Mouse (Mus musculus) olfactory bulb, adult 2 months (tissue): Measurements from ENCODE around the gene Spsb4. TPM values are rescaled to one million over a fixed set of nuclear protein-coding genes. Genes with fewer than 3 reads are reported as not detected.

Experiments
- H3K27ac ChIP-seq: fragments of 200-500 bp; 2 replicates; pipeline ENCODE4 v1.5.1; 2012; ENCODE audit warnings: low read depth, low read length; ENCODE audit not compliant: insufficient read depth
- H3K4me1 ChIP-seq: fragments of 200-500 bp; 2 replicates; pipeline ENCODE4 v1.6.1; 2012; ENCODE audit warnings: low read length; ENCODE audit not compliant: control insufficient read depth, insufficient read depth
- H3K4me3 ChIP-seq: fragments of 200-500 bp; 2 replicates; pipeline ENCODE4 v1.5.1; 2012; ENCODE audit warnings: mild to moderate bottlenecking, low read depth, low read length, moderate library complexity; ENCODE audit not compliant: insufficient read depth
- CTCF ChIP-seq: fragments of 200-500 bp; IDR thresholded peaks from 2 replicates; pipeline ENCODE4 v1.5.1; 2012; ENCODE audit warnings: low read depth, mild to moderate bottlenecking, low read length, moderate library complexity; ENCODE audit not compliant: insufficient read depth
- POLR2A ChIP-seq: fragments of 200-500 bp; IDR thresholded peaks from 2 replicates; pipeline ENCODE4 v1.6.1; 2012; ENCODE audit warnings: mild to moderate bottlenecking, low read depth, low read length, moderate library complexity; ENCODE audit not compliant: insufficient read depth
- WGBS: fragments of 180-500 bp; shearing (Covaris S2); methylation state at CpG from one replicate; pipeline ENCODE4 v1.1.7; 2018; 5-methylcytosine and 5-hydroxymethylcytosine counted together
- polyA plus RNA-seq: library from polyadenylated mRNA; stranded (reverse); fragments of >200 nt; gene quantifications from 2 replicates; pipeline ENCODE4 v1.2.4, GENCODE M21; 2012; ENCODE audit warnings: low replicate concordance; ENCODE audit not compliant: missing spikeins, insufficient read depth, insufficient read length

Gene Spsb4
- polyA plus RNA-seq = not detected in 2 replicates

DNA sequence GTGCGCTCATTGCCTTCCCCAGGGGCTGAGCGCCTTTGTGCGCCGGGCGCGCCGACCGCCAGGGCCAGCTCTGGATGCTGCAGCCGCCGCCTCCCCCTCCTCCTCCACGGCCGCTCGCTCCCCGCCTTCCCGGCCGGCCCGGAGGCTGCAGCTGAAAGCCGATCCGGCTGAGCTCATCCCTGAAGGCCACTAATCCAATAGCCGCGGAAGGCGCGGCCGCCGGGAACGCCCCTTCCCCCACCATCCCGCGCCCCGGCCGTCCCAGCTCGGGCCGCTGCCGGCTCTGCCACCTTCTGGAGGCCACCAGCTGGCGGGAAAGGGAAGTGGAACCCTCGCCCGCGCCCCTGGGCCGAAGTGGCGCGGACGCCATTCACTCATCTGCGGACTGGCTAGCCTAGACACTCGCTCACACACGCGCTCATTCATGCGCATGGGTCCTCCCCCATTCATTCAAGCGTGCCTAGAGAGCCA is at the start of gene Spsb4:
TSS of gene Spsb4 (minus strand) at position 167 of the 471 bp plus-strand sequence.
- Histone ChIP-seq H3K27ac (peak within 1 kb of the TSS; percentile 83), H3K4me1 (peaks cover 22% of the 10 kb centered on the region), H3K4me3 (peak within 1 kb of the TSS; percentile 85)
- TF ChIP-seq POLR2A (peak; percentile 32; the same call in 1 of the 2 replicates), CTCF (no peak; the same call in 1 of the 2 replicates)
- under 1% methylated on average over 47 of the region's 47 CpGs for WGBS

DNA sequence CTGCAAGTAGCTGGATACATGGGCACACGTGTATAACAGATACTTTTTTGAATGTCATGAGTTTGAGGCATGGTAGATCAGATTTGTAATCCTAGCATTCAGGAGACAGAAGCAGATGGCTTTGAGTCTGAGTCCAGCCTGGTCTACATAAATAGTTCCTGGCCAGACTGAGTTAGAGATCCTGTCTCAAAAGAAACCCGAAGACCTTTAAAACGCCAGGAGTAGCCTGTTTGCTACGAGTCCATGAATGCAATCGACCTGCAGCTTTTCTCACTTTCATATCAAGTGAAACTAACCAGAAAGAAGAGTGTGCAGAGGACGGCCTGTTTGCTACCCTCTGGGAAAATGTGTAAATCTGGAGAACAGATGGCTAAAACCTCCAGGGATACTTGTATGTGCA is 49.1 kb upstream of the Spsb4 start:
- Histone ChIP-seq H3K27ac (no peak overlapping the region), H3K4me3 (no peak overlapping the region), H3K4me1 (no peaks in the 10 kb centered on the region)
- TF ChIP-seq POLR2A = no peak
- TF ChIP-seq CTCF = no peak
- WGBS = 87% methylated on average over 6 of the region's 6 CpGs

DNA sequence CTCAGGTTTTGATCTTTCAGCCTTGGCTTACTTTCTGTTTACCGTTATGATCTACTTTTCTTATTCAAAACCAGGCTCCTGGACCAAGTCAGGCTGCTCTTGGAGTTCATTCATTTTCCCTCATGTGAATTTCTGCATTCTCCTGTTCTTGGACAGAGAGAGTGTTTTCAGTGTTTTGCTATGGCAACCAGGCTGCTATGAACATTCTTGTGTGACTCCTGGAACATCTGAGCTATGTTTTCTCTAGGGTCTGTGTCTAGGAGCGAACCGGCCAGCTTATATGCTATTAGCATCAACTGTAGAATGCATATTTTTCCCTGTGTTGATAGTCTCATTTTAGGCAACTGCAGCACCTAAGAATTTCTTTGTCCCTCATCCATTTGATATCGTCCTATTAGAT is 47.2 kb upstream of the Spsb4 start:
- 43% methylated on average over 4 of the region's 4 CpGs for WGBS
- no peak overlapping the region for H3K4me3 ChIP-seq
- TF ChIP-seq CTCF (no peak), POLR2A (no peak)
- no peak overlapping the region for H3K27ac ChIP-seq
- peaks cover 2% of the 10 kb centered on the region; the same call in 1 of the 2 replicates for H3K4me1 ChIP-seq

DNA sequence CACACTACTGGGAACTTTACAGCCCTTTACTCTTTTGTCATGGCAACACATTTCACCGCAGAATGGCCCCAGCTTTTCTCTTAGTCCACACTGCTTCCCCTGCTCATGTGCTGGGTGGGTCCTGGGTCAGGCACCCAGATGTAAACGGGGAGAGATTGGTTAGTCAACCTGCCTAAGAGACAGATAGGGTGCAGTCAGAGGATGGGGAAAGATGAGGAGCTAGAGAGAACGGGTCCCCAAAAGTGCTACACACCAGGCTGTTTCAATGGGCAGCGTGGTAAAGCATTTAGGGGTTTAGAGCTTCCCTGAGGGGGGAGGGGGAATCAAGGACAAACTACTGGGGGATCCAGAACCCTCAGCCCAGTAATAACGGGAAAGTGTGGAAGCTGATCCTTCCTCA is 46.6 kb upstream of the Spsb4 start:
- no peak overlapping the region for H3K27ac ChIP-seq
- H3K4me1 ChIP-seq = peaks cover 4% of the 10 kb centered on the region; the same call in 1 of the 2 replicates
- TF ChIP-seq CTCF (no peak), POLR2A (no peak)
- 61% methylated on average over 5 of the region's 5 CpGs for WGBS
- H3K4me3 ChIP-seq = no peak overlapping the region

DNA sequence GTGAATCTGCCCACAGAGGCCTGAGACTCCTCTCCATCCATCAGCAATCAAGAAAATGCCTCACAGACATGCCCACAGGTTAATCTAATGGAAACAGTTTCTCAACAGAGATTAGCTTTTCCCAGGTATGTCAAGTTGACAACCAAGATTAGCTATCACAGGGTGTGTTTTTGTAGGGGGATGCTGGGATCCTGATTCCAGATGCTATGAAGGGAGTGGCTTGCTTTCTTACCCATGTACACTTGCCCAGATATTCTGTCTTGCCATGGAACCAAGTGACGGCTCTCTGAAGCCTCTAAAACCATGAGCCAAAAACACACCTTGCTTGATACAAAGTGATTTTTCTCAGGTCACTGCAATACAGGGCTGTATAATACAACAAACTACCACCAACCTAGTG is 45.5 kb upstream of the Spsb4 start:
- 95% methylated on average over 1 of the region's 1 CpGs for WGBS
- H3K4me3 ChIP-seq = no peak overlapping the region
- TF ChIP-seq POLR2A (no peak), CTCF (no peak)

DNA sequence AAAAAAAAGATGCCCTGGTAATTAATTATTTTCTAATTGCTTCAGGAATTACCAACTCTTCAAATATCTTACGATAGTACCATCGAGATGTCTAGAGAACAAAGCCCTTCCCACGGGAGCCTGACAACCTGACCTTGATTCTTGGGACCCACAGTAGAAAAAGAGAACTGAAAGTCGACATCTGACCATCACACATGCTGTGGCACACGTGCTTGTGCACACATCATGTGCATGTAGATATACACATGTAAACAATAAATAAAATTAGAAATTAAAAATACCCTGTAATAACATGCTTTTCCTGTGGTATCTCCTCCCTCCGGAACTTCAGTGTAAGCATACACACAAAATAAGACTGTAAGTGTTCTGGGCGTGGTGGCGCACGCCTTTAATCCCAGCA is 43.1 kb upstream of the Spsb4 start:
- H3K27ac ChIP-seq = no peak overlapping the region
- H3K4me1 ChIP-seq = peaks cover 7% of the 10 kb centered on the region; the same call in 1 of the 2 replicates
- no peak overlapping the region for H3K4me3 ChIP-seq
- TF ChIP-seq POLR2A (no peak), CTCF (no peak)
- WGBS = 95% methylated on average over 9 of the region's 9 CpGs

More for the DNA sequence above, 45.5 kb upstream of the Spsb4 start:
- H3K4me1 ChIP-seq = peaks cover 4% of the 10 kb centered on the region; the same call in 1 of the 2 replicates
- H3K27ac ChIP-seq = no peak overlapping the region

DNA sequence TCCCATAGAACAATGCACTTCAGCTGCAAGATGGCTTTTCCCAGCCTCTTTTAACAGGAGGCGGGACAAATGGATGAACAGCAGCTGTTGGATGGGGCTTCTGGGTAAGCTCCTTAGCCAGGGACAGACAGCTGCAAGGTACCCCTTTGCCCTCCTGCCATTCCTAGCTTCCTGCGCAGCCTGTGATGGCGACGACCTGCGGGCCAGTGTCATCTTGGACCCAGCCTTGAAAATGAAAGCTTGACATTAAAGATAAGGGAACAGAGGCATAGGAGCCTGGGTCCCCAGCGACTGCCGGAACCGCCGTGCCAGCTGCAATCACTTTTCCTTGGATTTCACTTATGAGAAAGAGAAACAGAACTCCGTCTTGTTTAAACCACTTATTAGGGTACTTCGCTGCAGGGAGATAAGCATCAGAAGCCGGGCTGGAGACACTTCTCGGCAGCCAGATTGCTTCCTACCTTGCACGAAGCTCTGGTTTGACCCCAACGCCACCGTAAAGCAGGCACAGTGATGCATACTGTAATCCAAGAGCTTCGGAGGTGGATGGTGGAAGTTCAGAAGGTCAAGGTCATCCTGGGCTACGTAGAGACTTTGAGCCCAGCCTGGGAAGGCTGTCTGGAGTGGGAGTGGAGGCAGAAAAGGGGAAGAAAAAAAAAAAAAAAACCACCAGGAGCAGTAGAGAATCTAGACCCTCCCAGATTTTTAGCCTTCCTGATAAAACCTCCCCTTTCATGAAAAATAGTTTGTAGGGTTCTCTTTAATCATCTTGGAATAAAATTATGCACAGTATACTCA is 38.1 kb upstream of the Spsb4 start:
- 0 out of 2 replicates have a peak overlapping the region, but pooled peaks have one; percentile 4 for H3K4me3 ChIP-seq
- no peak overlapping the region for H3K27ac ChIP-seq
- no peak for TF ChIP-seq POLR2A
- TF ChIP-seq CTCF = no peak
- 65% methylated on average over 18 of the region's 18 CpGs for WGBS
- H3K4me1 ChIP-seq = peaks cover 15% of the 10 kb centered on the region

DNA sequence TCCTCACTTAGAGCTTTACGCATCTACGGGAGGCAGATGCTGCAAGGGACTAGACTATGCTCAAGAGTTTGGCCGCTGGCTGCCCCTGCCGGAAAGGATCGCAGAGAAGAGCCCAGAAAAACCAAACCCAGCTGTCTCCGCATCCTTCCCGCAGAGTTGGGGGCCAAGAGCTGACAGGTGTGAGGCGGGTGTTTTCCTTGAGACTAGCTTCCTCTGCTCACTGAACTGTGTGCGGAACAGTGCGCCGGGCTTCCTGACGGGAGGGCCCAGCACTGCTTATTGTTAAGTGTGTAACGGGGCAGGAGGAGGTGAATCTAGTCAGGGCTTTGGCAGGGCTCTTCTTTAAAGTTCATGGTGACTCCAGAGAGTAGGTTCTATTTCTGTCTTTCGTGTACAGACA is 37.3 kb upstream of the Spsb4 start:
- 60% methylated on average over 14 of the region's 14 CpGs for WGBS
- H3K27ac ChIP-seq = no peak overlapping the region
- TF ChIP-seq POLR2A = no peak
- no peak for TF ChIP-seq CTCF
- H3K4me3 ChIP-seq = no peak overlapping the region
- H3K4me1 ChIP-seq = peaks cover 13% of the 10 kb centered on the region

DNA sequence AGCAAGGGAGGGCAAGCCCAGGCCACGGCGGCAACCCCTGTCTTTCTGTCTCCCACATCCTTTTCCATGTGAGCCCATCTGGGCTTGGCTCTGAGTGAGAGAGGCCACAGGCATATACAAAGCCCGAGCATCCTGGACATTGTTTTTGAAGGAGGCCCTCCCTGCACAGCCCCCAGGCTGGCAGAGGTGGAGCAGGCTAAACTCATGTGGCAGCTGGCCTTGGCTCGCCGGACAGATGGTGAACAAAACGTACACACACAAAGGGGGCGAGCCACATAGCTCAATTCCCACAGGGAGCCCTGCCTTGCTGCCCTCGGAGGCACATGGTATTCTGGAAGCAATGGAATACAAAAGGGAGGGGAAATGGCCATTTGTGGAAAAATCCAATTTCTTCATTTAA is 32.5 kb upstream of the Spsb4 start:
- H3K27ac ChIP-seq = no peak overlapping the region
- peaks cover 6% of the 10 kb centered on the region for H3K4me1 ChIP-seq
- WGBS = 55% methylated on average over 8 of the region's 8 CpGs
- TF ChIP-seq CTCF (no peak), POLR2A (no peak)
- no peak overlapping the region for H3K4me3 ChIP-seq
